Mouse (Mus musculus) heart, adult 2 months (tissue): ENCODE data around the gene Gm49336.

Source experiments
- CTCF ChIP-seq: fragments of 200-600 bp; IDR thresholded peaks from 2 replicates; pipeline ENCODE4 v1.8.1; 2022; ENCODE audit warnings: antibody characterized with exemption, mild to moderate bottlenecking, moderate library complexity
- EP300 ChIP-seq: fragments of 200-500 bp; IDR thresholded peaks from 2 replicates; pipeline ENCODE4 v1.6.1; 2011; ENCODE audit warnings: low read depth, low read length, control low read depth; ENCODE audit not compliant: insufficient read depth

- TF ChIP-seq EP300 (no peak), CTCF (no peak)
Observed at GRCm38 (mm10) chr14:60204993-60205392, 46.3 kb downstream of the Gm49336 start.
